Mouse (Mus musculus): ENCODE data around the gene Unc50.

- TF ChIP-seq CTCF (IDR thresholded peaks at IDR 0.05; ENCODE audit: borderline replicate concordance, insufficient read depth, low read length) (no peak), POLR2A (IDR thresholded peaks at IDR 0.05; ENCODE audit: low read depth, low read length) (no peak)
Measured at GRCm38 (mm10) chr1:37398961-37399360, 31.0 kb upstream of the Unc50 start.

All from embryonic fibroblast, embryonic 13.5 days (primary cell).